Mouse (Mus musculus) stomach, postnatal 0 days (tissue): ENCODE measurements at regions not wholly inside any gene's neighbourhood (a gene's known extent, or its start where the extent isn't known, plus 50 kb on each side); places are given as distances from the start of the nearest gene placed in this dataset.

Experiments used
- CTCF ChIP-seq: IDR thresholded peaks from 2 replicates; pipeline ENCODE4 v1.5.1; 2016; ENCODE audit warnings: antibody characterized with exemption, low read depth, mild to moderate bottlenecking, moderate library complexity
- EP300 ChIP-seq: optimal IDR thresholded peaks from 2 replicates; pipeline ENCODE3; 2016; ENCODE audit warnings: antibody characterized with exemption

DNA sequence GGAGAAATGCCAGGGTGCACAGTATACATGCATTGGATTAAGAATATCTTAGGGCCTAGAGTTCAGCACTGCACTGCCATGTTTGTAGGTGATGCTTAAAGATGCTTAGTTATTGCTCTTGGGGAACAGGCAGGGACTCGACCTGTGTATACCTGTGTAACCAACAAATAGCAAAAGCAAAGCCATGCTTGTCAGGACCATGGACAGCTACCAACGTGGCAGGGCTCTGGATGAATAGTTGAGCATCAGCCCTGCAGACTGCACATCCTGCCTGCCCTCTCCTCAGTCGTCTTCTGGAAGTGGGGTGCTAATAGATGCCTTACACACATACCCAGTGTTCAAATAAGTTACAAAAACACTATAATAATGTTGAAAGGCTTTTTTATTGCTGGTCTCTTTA, 122.2 kb upstream of the Wdr11 start:
- TF ChIP-seq CTCF (no peak), EP300 (no peak)
